Mouse (Mus musculus) neural tube, embryonic 10.5 days (tissue): ENCODE measurements around the gene Ube2l3.
"Not testable (repeated sequence)": the region's sequence is repeated elsewhere in the genome, so short reads cannot be mapped to it uniquely, and the experiment has no call there.

Experiments
- DNase-seq: peaks from one replicate; pipeline ENCODE4 v3.0.0-alpha.2; 2017; ENCODE audit warnings: low spot score; ENCODE audit errors: extremely low spot score

Ube2l3 gene

DNA sequence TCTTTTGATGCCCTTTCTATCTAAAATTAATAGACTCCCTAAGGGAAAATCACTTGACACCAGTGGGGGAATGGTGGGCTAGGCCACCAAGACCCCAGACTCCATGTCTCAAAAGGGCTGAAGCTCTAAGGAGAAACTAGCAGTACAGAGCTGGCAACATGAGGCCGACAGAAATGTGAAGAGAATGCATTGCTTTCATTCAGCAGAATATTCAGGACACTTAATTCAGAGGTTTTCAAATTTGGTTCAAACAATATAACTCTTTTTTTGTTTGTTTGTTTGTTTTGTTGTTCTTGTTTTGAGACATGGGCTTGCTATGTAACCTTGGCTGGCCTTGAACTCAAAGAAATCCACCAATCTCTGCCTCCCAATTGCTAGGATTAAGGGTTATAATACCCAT lies at the start of gene Ube2l3:
TSS of gene Ube2l3 (minus strand) at position 101 of the 400 bp plus-strand sequence.
- DNase-seq, result no peak

- DNase-seq, result no peak
Measured at GRCm38 (mm10) chr16:17251539-17251938, 49.1 kb upstream of the Ube2l3 start.

DNA sequence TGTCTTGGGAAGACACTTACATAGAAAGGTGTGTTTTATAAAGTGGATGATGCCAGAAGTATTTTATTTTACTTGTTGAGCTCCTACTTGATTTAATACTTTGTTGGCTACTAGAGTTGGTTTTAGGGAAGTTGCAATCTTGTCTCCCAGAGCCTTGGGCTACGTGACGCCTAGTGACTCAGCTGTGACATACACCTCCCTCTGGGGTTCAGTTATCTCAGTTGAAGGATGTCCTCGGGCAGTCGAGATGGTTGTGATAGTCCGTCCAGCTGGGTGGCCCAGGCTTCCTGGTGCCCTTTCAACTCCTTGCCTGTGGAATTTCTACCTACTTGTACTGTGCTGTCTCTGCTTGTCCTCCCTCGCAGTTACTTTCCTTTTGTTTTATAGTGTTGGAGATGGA lies 46.7 kb upstream of the Ube2l3 start:
- DNase-seq, result no peak

DNA sequence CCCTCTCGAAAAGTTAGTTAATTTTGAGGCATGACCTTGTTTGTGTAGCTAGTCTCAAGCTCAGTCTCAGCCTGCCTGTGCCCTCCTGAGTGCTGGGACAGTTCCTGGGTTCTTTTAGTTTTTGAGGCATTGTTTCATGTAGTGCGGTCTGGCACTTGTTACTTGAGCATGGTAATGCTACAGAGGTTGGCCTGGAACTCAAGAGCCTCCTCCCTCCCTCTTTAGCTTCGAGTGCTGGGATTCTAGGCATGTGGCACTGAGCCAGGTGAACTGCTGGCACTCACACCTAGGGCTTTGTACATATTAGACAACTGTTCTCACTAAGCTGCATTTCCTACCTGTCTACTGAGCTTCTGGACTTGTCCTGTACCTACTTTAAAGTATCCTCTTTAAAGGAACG lies 45.3 kb upstream of the Ube2l3 start:
- no peak for DNase-seq

- no peak for DNase-seq
Measured at GRCm38 (mm10) chr16:17244996-17245395, 42.5 kb upstream of the Ube2l3 start.

DNA sequence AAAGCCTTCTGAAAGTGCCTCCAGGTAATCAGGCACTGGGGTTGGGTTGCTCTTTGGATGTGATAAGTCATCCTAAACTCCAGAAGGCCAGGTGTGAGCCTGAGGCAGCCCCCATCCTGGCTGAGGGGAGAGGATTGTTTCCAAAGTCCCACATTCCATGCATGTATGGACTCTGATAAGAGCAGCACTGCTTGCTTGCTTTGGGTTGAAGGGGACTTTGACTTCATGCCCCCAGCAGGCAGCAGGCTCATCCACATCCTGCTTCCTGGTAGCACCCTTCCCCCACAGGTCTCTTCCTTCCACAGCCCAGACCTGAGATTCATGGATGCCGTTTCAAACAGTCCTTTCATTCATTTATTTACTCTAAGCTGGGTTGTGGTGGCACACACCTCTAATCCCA lies 41.3 kb upstream of the Ube2l3 start:
- no peak for DNase-seq

GRCm38 (mm10) chr16:17239409-17239808 lies 37.0 kb upstream of the Ube2l3 start:
- DNase-seq, result no peak

DNA sequence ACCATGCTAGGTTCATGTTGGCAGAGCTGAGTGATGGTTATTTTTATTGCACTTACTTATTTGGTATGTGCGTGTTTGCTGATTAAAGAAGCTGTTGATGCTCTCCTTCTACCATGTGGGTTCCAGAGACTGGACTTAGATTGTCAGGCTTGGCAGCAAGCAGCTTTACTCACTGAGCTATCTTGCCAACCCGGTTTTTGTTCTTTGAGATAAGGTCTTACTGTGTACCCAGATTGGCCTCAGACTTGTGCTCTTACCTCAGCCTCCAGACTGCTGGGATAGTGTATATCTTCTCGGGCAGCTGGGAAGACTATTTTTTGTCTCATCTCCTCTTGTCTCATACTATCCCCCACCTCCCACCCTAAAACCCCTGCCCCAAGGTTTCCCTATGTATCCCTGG lies 35.2 kb upstream of the Ube2l3 start:
- no peak for DNase-seq

DNA sequence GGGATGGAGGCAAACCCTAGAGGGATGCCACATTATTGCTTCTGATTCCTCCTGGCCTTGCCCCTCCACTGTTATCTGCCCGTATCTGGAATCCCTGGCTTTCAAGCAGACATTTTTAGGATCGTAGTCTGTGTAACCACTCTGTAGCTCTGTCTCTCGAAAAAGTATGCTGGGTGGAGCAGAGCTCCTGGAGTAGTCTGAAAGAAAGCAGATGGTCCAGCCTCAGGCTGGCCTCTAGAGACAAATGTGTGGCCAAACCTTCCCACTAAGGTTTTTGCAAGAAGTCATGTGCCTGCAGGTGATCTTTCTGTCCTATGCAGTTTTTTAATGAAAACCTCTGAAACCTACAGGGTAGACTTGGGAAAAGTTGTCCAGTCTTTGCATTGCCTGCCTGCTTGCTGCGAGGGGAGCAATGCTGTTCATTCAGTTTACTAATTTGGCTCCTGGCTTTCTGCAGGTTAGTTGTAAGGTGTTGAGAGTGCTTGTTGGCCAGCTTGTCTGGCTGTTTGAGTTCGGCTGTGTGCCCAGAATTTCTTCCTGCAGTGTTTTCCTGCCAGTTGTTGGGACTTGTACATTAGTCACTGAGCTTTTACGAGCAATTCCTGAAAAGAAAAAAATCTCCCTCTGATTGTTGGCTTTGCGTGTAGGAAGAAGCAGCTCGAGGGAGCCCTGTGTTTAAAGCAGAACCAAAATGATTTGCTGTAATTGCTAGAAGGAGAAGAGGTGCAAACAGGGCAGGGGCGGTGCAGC lies 32.6 kb upstream of the Ube2l3 start:
- DNase-seq, result no peak

- peak; percentile 57 for DNase-seq
Measured at GRCm38 (mm10) chr16:17234499-17234895, 32.0 kb upstream of the Ube2l3 start.

GRCm38 (mm10) chr16:17233702-17234498 lies 31.5 kb upstream of the Ube2l3 start:
- DNase-seq, result peak; percentile 83

- peak; percentile 97 for DNase-seq
Measured at GRCm38 (mm10) chr16:17232794-17233701, 30.6 kb upstream of the Ube2l3 start, which contains the start of gene Hic2. TSS of gene Hic2 (plus strand) at chr16:17233572.

- DNase-seq, result not testable (repeated sequence)
Measured at GRCm38 (mm10) chr16:17231523-17231922, 29.1 kb upstream of the Ube2l3 start.

- no peak for DNase-seq
Measured at GRCm38 (mm10) chr16:17226496-17226895, 24.0 kb upstream of the Ube2l3 start.

- DNase-seq, result no peak
Measured at GRCm38 (mm10) chr16:17225584-17225983, 23.1 kb upstream of the Ube2l3 start.

- peak; percentile 98 for DNase-seq
Measured at GRCm38 (mm10) chr16:17222197-17222596, 19.7 kb upstream of the Ube2l3 start.

GRCm38 (mm10) chr16:17220127-17220733 lies 17.8 kb upstream of the Ube2l3 start:
- DNase-seq, result no peak

GRCm38 (mm10) chr16:17216934-17217633 lies 14.6 kb upstream of the Ube2l3 start:
- no peak for DNase-seq

DNA sequence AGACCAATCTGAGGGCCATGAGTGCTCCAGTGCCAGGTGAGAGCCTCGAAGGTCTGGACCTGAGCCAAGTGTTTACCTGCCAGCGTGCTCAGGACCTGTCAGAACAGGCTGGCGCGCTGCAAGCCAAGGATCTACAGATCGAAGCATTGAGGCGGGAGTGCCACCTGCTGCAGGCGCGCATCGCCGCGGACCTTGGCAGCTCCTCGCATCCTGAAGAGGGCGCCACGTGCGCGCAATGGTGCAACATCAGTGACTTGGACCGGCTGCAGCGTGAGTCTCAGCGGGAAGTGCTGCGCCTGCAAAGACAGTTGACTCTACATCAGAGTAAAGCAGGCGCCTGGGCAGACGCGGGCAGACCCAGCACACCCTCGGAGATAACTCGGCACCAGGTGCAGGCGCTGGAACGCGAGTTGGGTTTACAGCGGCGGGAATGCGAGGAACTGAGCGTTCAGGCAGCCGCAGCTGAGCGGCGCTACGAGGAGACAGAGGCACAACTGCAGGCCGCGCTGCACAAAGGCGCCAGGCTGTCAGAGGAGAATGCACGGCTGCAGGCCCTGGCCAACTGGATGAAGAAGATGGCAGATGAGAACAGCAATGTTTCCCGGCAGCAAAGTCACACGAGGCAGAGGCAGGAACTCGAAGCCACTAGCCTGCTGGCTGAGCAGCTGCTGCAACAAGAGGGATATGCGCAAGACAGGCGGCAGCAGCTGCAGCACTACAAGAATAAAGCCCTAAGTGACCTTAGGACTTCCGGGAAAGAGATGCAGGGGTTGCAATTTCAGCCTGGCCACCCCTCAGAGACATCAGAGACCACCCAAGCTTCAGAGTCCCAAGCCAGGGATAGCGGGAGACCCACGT lies 7.8 kb upstream of the Ube2l3 start:
- peak; percentile 89 for DNase-seq
